Mouse (Mus musculus) liver, adult 2 months (tissue): ENCODE data around the gene Nod2. TPM values are rescaled to one million over a fixed set of nuclear protein-coding genes. Genes with fewer than 3 reads are reported as not detected.
A peak's percentile ranks its signal among the peaks of the same experiment; 100 is the strongest.

Source experiments
- DNase-seq: peaks from one replicate; pipeline ENCODE4 v3.0.0-alpha.2; 2011; ENCODE audit warnings: low read depth, low spot score; ENCODE audit errors: extremely low read depth
- H3K27ac ChIP-seq: fragments of 200-500 bp; replicated peaks from 2 replicates; pipeline ENCODE4 v1.5.1; 2012; ENCODE audit warnings: low read depth, mild to moderate bottlenecking, control low read depth, inconsistent platforms, low read length; ENCODE audit not compliant: insufficient read depth
- H3K27me3 ChIP-seq: fragments of 200-500 bp; 2 replicates; pipeline ENCODE4 v1.6.1; 2012; ENCODE audit warnings: mild to moderate bottlenecking, moderate library complexity, low read length, inconsistent platforms; ENCODE audit not compliant: control insufficient read depth, insufficient read depth
- H3K36me3 ChIP-seq: fragments of 200-500 bp; 2 replicates; pipeline ENCODE4 v1.6.1; 2012; ENCODE audit warnings: low read length, inconsistent platforms; ENCODE audit not compliant: control insufficient read depth, insufficient read depth
- H3K4me1 ChIP-seq: fragments of 200-500 bp; 2 replicates; pipeline ENCODE4 v1.6.1; 2011; ENCODE audit warnings: low read length; ENCODE audit not compliant: control insufficient read depth, insufficient read depth
- H3K4me3 ChIP-seq: fragments of 200-500 bp; 2 replicates; pipeline ENCODE4 v1.5.1; 2011; ENCODE audit warnings: low read depth, mild to moderate bottlenecking, control low read depth, low read length, moderate library complexity; ENCODE audit not compliant: insufficient read depth
- H3K79me2 ChIP-seq: fragments of 200-500 bp; 2 replicates; pipeline ENCODE4 v1.6.1; 2012; ENCODE audit warnings: inconsistent platforms, mild to moderate bottlenecking, low read length, moderate library complexity; ENCODE audit not compliant: control insufficient read depth, insufficient read depth
- H3K9ac ChIP-seq: fragments of 200-500 bp; 2 replicates; pipeline ENCODE4 v1.6.1; 2012; ENCODE audit warnings: low read depth, mild to moderate bottlenecking, control low read depth, inconsistent platforms, low read length
- CTCF ChIP-seq: fragments of 200-500 bp; IDR thresholded peaks from 2 replicates; pipeline ENCODE4 v1.5.1; 2011; ENCODE audit warnings: low read depth, low read length, control low read depth
- POLR2A ChIP-seq: fragments of 200-500 bp; IDR thresholded peaks from 2 replicates; pipeline ENCODE4 v1.6.1; 2011; ENCODE audit warnings: low read length, control low read depth; ENCODE audit not compliant: insufficient read depth; ENCODE audit errors: extremely low read depth
- WGBS: fragments of 180-500 bp; shearing (Covaris S2); methylation state at CpG from one replicate; pipeline ENCODE4 v1.1.7; 2018; 5-methylcytosine and 5-hydroxymethylcytosine counted together
- polyA plus RNA-seq: library from polyadenylated mRNA; depleted of rRNA; stranded (reverse); fragments of >200 nt; gene quantifications from 2 replicates; pipeline ENCODE4 v1.2.3, GENCODE M21; 2012
- total RNA-seq: library from RNA; depleted of rRNA; stranded (reverse); fragments of >200 nt; gene quantifications from 2 replicates; pipeline ENCODE4 v1.2.3, GENCODE M21; 2014

The Nod2 gene
- total and polyA plus RNA-seq, 2 experiments, result 0.09 to 0.18 TPM

DNA sequence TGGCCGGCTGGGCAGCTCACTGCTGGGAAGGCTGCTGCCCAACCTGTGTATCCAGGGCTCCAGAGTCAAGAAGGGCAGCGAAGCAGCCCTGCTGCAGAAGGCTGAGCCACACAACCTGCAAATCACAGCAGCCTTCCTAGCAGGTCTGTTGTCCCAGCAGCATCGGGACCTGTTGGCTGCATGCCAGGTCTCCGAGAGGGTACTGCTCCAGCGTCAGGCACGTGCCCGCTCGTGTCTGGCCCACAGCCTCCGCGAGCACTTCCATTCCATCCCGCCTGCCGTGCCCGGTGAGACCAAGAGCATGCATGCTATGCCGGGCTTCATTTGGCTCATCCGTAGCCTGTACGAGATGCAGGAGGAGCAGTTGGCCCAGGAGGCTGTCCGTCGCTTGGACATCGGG, 17.8 kb downstream of the Nod2 start:
- H3K36me3 ChIP-seq, result no peaks in the 10 kb centered on the region
- no peak overlapping the region for H3K9ac ChIP-seq
- WGBS, result 89% methylated on average over 19 of the region's 19 CpGs
- H3K27me3 ChIP-seq, result no peaks in the 10 kb centered on the region
- no peak overlapping the region for H3K4me3 ChIP-seq
- no peak overlapping the region for H3K27ac ChIP-seq
- DNase-seq, result no peak
- H3K4me1 ChIP-seq, result no peaks in the 10 kb centered on the region; the same call in 1 of the 2 replicates
- TF ChIP-seq CTCF (no peak), POLR2A (no peak)
- H3K79me2 ChIP-seq, result no peaks in the 10 kb centered on the region

DNA sequence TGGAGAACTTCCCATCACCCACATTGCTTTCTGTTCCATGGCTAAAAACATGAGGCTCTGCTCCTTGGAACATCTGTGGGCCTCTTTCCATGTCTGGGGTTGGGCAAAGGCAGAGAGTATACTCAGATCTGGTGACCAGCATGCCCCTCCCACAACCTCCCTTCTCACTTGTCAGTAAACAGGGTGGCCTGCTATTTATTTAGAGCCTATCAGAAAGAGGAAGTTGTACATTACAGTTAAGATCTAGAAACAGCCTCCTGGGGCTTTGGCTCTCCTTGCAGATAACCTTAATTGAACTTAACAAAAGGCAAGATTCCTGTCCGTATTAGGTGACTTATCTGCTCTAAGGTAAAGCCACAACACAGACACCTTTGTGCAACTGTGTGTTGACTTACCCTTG, 19.3 kb downstream of the Nod2 start:
- Histone ChIP-seq H3K9ac (no peak overlapping the region), H3K4me1 (no peaks in the 10 kb centered on the region; the same call in 1 of the 2 replicates), H3K36me3 (no peaks in the 10 kb centered on the region), H3K27ac (no peak overlapping the region), H3K27me3 (no peaks in the 10 kb centered on the region), H3K79me2 (no peaks in the 10 kb centered on the region), H3K4me3 (no peak overlapping the region)
- 57% methylated on average over 1 of the region's 1 CpGs for WGBS
- no peak for TF ChIP-seq POLR2A
- TF ChIP-seq CTCF, result no peak
- DNase-seq, result peak; percentile 39

DNA sequence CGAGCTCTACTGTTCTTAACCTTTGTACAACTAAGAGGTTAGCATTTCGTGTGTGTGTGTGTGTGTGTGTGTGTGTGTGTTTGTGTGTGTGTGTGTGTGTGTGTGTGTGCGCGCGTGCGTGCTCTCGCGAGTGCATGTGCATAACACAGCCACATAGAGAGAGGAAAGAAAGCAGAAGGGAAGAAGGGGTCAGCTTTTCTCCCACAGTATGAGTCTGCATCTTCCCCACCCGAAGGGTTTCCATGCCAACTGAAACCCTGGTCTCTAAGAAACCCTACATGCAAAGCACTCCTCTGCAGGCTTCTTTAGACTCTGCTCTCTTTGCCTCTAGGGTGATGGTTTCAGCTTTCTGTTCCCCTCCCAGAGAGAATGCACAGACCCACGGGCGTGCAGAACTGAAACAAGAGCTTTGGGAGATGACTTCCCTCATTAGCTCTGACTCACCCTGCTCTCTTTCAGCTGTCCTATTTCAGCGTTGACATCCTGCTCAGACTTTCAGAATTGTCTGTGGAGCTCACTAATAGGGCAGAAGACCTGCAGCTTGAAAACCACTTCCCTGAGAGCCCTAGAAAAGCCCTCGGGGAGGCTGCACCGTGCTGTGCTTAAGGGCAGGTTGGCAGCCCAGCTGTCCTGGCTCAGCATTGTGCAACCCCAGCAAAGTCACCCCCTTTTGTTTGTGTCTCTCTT, 21.4 kb downstream of the Nod2 start:
- Histone ChIP-seq H3K79me2 (no peaks in the 10 kb centered on the region), H3K4me3 (no peak overlapping the region), H3K4me1 (no peaks in the 10 kb centered on the region; the same call in 1 of the 2 replicates), H3K27ac (peak overlapping the region; percentile 21; the same call in 1 of the 2 replicates), H3K36me3 (no peaks in the 10 kb centered on the region), H3K9ac (no peak overlapping the region), H3K27me3 (no peaks in the 10 kb centered on the region)
- TF ChIP-seq CTCF, result no peak
- DNase-seq, result peak; percentile 45
- WGBS, result 73% methylated on average over 14 of the region's 14 CpGs

DNA sequence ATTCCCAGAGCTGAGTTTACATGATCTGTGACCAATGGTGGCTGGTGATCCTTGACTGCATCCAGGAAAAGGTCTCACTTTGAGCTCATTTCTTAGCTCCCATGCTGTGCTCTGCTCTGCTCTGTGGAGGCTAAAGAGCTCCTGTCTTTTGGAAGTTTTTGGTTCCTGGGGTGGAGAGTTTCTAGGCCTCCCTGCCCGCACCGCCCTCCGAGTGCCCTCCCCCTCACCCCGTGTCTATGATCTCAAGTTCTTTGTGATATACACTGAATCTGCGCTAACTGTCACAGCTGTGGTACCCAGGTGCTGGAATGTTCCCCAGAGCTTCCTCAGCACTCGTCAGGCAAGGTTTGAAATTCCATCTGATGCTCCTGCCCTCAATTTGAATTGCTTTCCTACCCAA, 23.7 kb downstream of the Nod2 start:
- no peaks in the 10 kb centered on the region; the same call in 1 of the 2 replicates for H3K4me1 ChIP-seq
- H3K27me3 ChIP-seq, result no peaks in the 10 kb centered on the region
- no peak overlapping the region for H3K27ac ChIP-seq
- H3K4me3 ChIP-seq, result no peak overlapping the region
- H3K9ac ChIP-seq, result no peak overlapping the region
- DNase-seq, result no peak
- H3K79me2 ChIP-seq, result no peaks in the 10 kb centered on the region
- H3K36me3 ChIP-seq, result no peaks in the 10 kb centered on the region
- TF ChIP-seq CTCF (no peak), POLR2A (no peak)
- WGBS, result 93% methylated on average over 6 of the region's 6 CpGs

DNA sequence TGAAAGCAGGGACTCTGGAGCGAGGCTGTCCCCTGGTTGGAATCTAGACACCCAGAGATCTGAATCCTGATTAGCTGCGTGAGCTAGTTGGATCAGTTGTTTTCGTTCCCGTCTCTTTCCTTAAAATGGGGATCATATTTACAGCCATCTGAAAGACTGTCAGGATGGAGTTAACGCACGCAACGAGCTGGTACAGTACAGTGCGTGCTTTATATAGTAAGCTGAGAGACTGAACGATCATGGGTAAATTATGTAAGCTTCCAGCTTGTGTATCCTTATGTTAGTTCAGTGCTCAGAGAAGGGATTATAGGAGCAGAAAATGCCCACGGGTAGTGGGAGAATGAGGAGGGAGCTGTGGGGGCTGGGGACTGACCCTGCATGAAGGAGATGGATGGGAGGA, 24.5 kb downstream of the Nod2 start:
- no peak overlapping the region for H3K27ac ChIP-seq
- no peak for DNase-seq
- no peaks in the 10 kb centered on the region for H3K27me3 ChIP-seq
- no peak for TF ChIP-seq CTCF
- no peak for TF ChIP-seq POLR2A
- H3K36me3 ChIP-seq, result no peaks in the 10 kb centered on the region
- no peak overlapping the region for H3K4me3 ChIP-seq
- WGBS, result 91% methylated on average over 10 of the region's 10 CpGs
- no peak overlapping the region for H3K9ac ChIP-seq
- no peaks in the 10 kb centered on the region for H3K79me2 ChIP-seq
- no peaks in the 10 kb centered on the region for H3K4me1 ChIP-seq

DNA sequence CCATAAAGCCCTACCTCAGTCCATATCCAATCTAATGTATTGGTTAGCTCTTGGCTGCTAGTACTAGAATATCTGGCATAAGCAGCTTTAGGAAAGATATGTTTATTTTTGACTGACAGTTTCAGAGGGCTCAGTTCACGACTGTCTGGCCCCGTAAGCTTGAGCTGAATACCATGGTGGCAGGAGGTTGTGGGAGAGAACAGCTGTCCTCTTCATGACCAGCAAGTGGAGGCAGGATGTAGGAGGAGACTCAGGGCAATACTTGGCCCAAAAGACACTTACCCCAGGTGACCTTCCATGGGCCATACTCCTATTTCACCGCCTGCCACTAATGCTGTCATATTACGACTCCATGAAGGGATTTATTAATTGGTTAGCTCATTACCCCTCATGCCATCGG, 26.7 kb downstream of the Nod2 start:
- TF ChIP-seq CTCF, result no peak
- no peak for TF ChIP-seq POLR2A
- no peak for DNase-seq
- H3K27me3 ChIP-seq, result no peaks in the 10 kb centered on the region
- H3K36me3 ChIP-seq, result no peaks in the 10 kb centered on the region
- no peak overlapping the region for H3K9ac ChIP-seq
- H3K79me2 ChIP-seq, result no peaks in the 10 kb centered on the region
- H3K4me1 ChIP-seq, result no peaks in the 10 kb centered on the region
- 86% methylated on average over 5 of the region's 5 CpGs for WGBS
- no peak overlapping the region for H3K4me3 ChIP-seq
- H3K27ac ChIP-seq, result no peak overlapping the region
